Mouse (Mus musculus) limb, embryonic 12.5 days (tissue): ENCODE data around the gene Nfasc. TPM values are rescaled to one million over a fixed set of nuclear protein-coding genes. Genes with fewer than 3 reads are reported as not detected.
A peak's percentile ranks its signal among the peaks of the same experiment; 100 is the strongest.

Experiments used
- ATAC-seq: fragments of 200-750 bp; cut with Nextera tagmentation; 2 replicates; pipeline ENCODE4 v1.8.0; 2017; ENCODE audit warnings: low read depth, moderate TSS enrichment; ENCODE audit not compliant: insufficient number of reproducible peaks, insufficient read depth, low FRiP score, low TSS enrichment
- H3K27ac ChIP-seq: fragments of 300-500 bp; sonication (generic); 2 replicates; pipeline ENCODE4 v1.5.1; 2016; ENCODE audit warnings: mild to moderate bottlenecking, moderate library complexity
- H3K27me3 ChIP-seq: fragments of 300-500 bp; sonication (generic); 2 replicates; pipeline ENCODE4 v1.6.1; 2016; ENCODE audit warnings: mild to moderate bottlenecking, moderate library complexity
- H3K36me3 ChIP-seq: fragments of 300-500 bp; sonication (generic); 2 replicates; pipeline ENCODE4 v1.6.1; 2016; ENCODE audit warnings: mild to moderate bottlenecking, moderate library complexity
- H3K4me1 ChIP-seq: fragments of 300-500 bp; sonication (generic); replicated peaks from 2 replicates; pipeline ENCODE4 v1.6.1; 2016
- H3K4me2 ChIP-seq: fragments of 300-500 bp; sonication (generic); 2 replicates; pipeline ENCODE4 v1.6.1; 2016; ENCODE audit warnings: mild to moderate bottlenecking, moderate library complexity
- H3K4me3 ChIP-seq: fragments of 300-500 bp; sonication (generic); replicated peaks from 2 replicates; pipeline ENCODE4 v1.5.1; 2016; ENCODE audit warnings: mild to moderate bottlenecking
- H3K9ac ChIP-seq: fragments of 300-500 bp; sonication (generic); replicated peaks from 2 replicates; pipeline ENCODE4 v1.6.1; 2016; ENCODE audit warnings: mild to moderate bottlenecking, moderate library complexity
- H3K9me3 ChIP-seq: fragments of 300-500 bp; sonication (generic); 2 replicates; pipeline ENCODE4 v1.6.1; 2016; ENCODE audit warnings: mild to moderate bottlenecking, moderate library complexity
- WGBS: fragments of 180-500 bp; shearing (Covaris S2); methylation state at CpG from one replicate; pipeline ENCODE4 v1.1.7; 2016; 5-methylcytosine and 5-hydroxymethylcytosine counted together
- polyA plus RNA-seq: library from polyadenylated mRNA; unstranded; fragments of >200 nt; fragmentation: Nextera tagmentation; extraction: Ambion mirVana; gene quantifications from 2 replicates; pipeline ENCODE4 v1.2.1, GENCODE M21; 2016

Nfasc gene
- polyA plus RNA-seq, 1 experiment from 2014 or later = 0.81 TPM

DNA sequence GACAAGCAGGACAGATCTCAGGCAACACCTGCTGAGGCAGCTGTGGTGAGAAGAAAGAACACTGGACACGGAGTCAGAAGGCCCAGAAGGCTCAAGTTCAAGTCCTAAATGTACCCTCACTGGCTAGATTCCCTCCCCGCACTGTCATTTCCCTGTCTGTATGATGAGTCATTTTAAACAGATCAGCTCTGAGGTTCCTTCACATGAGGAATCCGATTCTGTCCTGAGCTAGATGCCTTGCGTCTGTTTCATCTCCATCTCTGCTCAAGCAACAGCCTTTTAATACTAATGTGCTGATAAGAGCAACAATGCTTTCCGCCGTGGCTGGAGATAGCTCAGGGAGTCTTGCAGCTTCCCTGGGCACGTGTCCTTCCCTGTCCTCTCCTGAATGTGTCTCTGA lies 175.8 kb downstream of the Nfasc start:
- H3K27me3 ChIP-seq = peaks cover 24% of the 10 kb centered on the region
- H3K9me3 ChIP-seq = no peaks in the 10 kb centered on the region
- no peak overlapping the region for H3K27ac ChIP-seq
- H3K9ac ChIP-seq = no peak overlapping the region
- no peak for ATAC-seq
- WGBS = 74% methylated on average over 7 of the region's 7 CpGs
- no peak overlapping the region for H3K4me3 ChIP-seq
- H3K36me3 ChIP-seq = no peaks in the 10 kb centered on the region
- H3K4me1 ChIP-seq = peaks cover 8% of the 10 kb centered on the region
- no peak overlapping the region for H3K4me2 ChIP-seq

DNA sequence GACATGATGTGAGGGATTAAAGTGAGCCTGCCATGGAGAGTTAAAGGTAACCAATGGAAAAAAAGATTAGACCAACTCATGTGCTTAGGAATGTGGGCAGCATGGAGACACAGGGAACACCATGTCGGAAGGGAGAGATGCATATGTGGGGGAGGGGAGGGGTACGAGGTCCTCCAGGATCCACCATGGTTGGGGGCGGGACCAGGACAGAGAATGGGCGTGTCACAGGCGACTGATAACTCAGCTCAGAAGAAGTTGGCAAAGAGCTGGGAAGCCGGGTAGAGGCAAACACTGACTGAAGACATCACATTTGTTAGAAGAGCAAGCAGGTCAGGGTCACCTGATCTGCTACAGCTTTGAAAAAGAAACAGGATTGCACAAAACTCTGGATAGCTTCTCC lies 176.7 kb downstream of the Nfasc start:
- Histone ChIP-seq H3K4me2 (no peak overlapping the region), H3K27me3 (peaks cover 32% of the 10 kb centered on the region), H3K27ac (no peak overlapping the region), H3K9me3 (no peaks in the 10 kb centered on the region), H3K9ac (no peak overlapping the region), H3K4me1 (peaks cover 8% of the 10 kb centered on the region), H3K4me3 (no peak overlapping the region), H3K36me3 (no peaks in the 10 kb centered on the region)
- WGBS = 37% methylated on average over 6 of the region's 6 CpGs
- no peak for ATAC-seq

DNA sequence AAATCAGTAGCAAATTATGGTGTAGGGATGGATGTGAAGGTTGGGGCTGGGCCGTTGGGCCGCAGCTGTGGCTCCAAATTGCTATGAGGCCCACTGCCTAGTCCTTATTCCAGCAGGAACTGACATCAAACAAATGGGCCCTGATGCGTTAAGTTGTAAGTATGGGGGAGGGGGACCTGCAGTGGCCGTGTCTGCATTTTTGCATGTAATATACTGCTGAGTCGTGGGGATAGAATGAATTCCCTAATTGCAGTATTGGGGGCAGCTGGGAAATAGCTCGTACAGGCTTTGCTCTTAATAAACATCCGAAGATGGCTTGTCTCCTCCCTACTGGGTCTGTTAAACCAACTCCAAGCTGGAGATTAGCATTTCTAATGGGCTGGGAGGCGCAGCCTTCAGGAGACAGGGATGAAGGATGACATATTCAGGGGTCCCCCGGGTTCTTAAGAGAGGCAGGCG lies 179.2 kb downstream of the Nfasc start:
- no peak for ATAC-seq
- Histone ChIP-seq H3K36me3 (no peaks in the 10 kb centered on the region), H3K9ac (no peak overlapping the region), H3K27me3 (peaks cover 42% of the 10 kb centered on the region), H3K27ac (no peak overlapping the region), H3K9me3 (no peaks in the 10 kb centered on the region), H3K4me3 (no peak overlapping the region), H3K4me2 (no peak overlapping the region), H3K4me1 (peaks cover 15% of the 10 kb centered on the region)
- 16% methylated on average over 10 of the region's 10 CpGs for WGBS

- H3K9me3 ChIP-seq = no peaks in the 10 kb centered on the region
- H3K27me3 ChIP-seq = peaks cover 42% of the 10 kb centered on the region
- H3K27ac ChIP-seq = no peak overlapping the region
- H3K4me1 ChIP-seq = peaks cover 15% of the 10 kb centered on the region
- WGBS = 70% methylated on average over 8 of the region's 8 CpGs
- no peak overlapping the region for H3K4me2 ChIP-seq
- no peak for ATAC-seq
- H3K4me3 ChIP-seq = no peak overlapping the region
- no peaks in the 10 kb centered on the region for H3K36me3 ChIP-seq
- H3K9ac ChIP-seq = no peak overlapping the region
Measured at GRCm38 (mm10) chr1:132560907-132561700, 180.5 kb downstream of the Nfasc start.

- no peak for ATAC-seq
- no peaks in the 10 kb centered on the region for H3K9me3 ChIP-seq
- no peak overlapping the region for H3K27ac ChIP-seq
- H3K4me1 ChIP-seq = peaks cover 15% of the 10 kb centered on the region
- H3K4me3 ChIP-seq = no peak overlapping the region
- no peaks in the 10 kb centered on the region for H3K36me3 ChIP-seq
- H3K4me2 ChIP-seq = no peak overlapping the region
- peaks cover 37% of the 10 kb centered on the region for H3K27me3 ChIP-seq
- 13% methylated on average over 6 of the region's 6 CpGs for WGBS
- no peak overlapping the region for H3K9ac ChIP-seq
Measured at GRCm38 (mm10) chr1:132559045-132559444, 182.6 kb downstream of the Nfasc start.

GRCm38 (mm10) chr1:132557901-132558631 lies 183.5 kb downstream of the Nfasc start:
- Histone ChIP-seq H3K36me3 (no peaks in the 10 kb centered on the region), H3K9me3 (no peaks in the 10 kb centered on the region), H3K4me1 (peaks cover 15% of the 10 kb centered on the region), H3K9ac (no peak overlapping the region), H3K27me3 (peaks cover 37% of the 10 kb centered on the region), H3K27ac (no peak overlapping the region), H3K4me2 (no peak overlapping the region), H3K4me3 (no peak overlapping the region)
- WGBS = 26% methylated on average over 9 of the region's 9 CpGs
- peak; percentile 75 for ATAC-seq

- Histone ChIP-seq H3K27me3 (peaks cover 86% of the 10 kb centered on the region), H3K4me1 (peaks cover 27% of the 10 kb centered on the region), H3K9me3 (no peaks in the 10 kb centered on the region), H3K4me3 (no peak overlapping the region), H3K27ac (no peak overlapping the region), H3K4me2 (no peak overlapping the region), H3K9ac (no peak overlapping the region), H3K36me3 (no peaks in the 10 kb centered on the region)
- WGBS = 74% methylated on average over 8 of the region's 8 CpGs
- ATAC-seq = no peak
Measured at GRCm38 (mm10) chr1:132543789-132544188, 197.8 kb downstream of the Nfasc start.

DNA sequence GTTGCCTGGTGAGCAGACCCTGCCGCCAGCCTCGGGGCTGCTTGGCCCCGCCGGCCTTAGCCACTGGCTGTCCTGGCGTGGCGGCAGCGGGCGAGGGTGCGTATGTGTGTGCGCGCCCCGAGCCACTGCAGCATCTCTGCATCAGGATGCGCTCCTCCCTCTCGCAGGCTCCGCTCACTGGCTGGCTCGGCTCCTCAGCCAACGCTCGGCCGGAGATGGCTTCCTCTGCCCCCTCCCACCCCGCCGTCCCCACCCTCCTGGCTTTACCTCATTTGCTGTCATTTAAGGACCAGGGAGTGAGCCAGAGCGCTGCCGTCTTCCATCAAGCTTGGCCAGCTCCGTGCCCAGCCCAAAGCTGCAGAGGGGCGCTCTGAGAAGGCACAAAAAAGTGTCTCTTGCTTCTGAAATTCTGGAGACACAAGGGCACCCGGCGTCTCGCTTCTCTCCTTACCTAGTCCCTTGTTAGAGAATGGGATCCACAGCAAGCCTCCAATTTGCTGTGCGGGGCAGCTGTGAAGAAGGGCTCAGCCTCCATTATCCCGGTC lies 198.8 kb downstream of the Nfasc start, which contains the start of gene Cntn2:
Gene Cntn2 (minus strand): TSS at position 495 of the 545 bp plus-strand sequence.
- H3K4me3 ChIP-seq = peak within 1 kb of the TSS; percentile 35
- H3K4me1 ChIP-seq = peaks cover 27% of the 10 kb centered on the region
- 1% methylated on average over 30 of the region's 30 CpGs for WGBS
- H3K9me3 ChIP-seq = no peaks in the 10 kb centered on the region
- H3K27me3 ChIP-seq = peaks cover 90% of the 10 kb centered on the region
- no peaks in the 10 kb centered on the region for H3K36me3 ChIP-seq
- ATAC-seq = no peak
- 0 out of 2 replicates have a peak within 1 kb of the TSS, but pooled peaks have one; percentile 18 for H3K9ac ChIP-seq
- H3K4me2 ChIP-seq = peak within 1 kb of the TSS; percentile 61
- H3K27ac ChIP-seq = no peak within 1 kb of the TSS

GRCm38 (mm10) chr1:132541824-132542599 lies 199.6 kb downstream of the Nfasc start:
- 0 out of 2 replicates have a peak overlapping the region, but pooled peaks have one; percentile 18 for H3K9ac ChIP-seq
- no peaks in the 10 kb centered on the region for H3K9me3 ChIP-seq
- WGBS = 11% methylated on average over 5 of the region's 5 CpGs
- ATAC-seq = peak; percentile 22; the same call in 1 of the 2 replicates
- H3K4me3 ChIP-seq = peak overlapping the region; percentile 35
- no peak overlapping the region for H3K27ac ChIP-seq
- peak overlapping the region; percentile 61 for H3K4me2 ChIP-seq
- H3K36me3 ChIP-seq = no peaks in the 10 kb centered on the region
- peaks cover 27% of the 10 kb centered on the region for H3K4me1 ChIP-seq
- peaks cover 91% of the 10 kb centered on the region for H3K27me3 ChIP-seq

- Histone ChIP-seq H3K27me3 (peaks cover 96% of the 10 kb centered on the region), H3K27ac (no peak overlapping the region), H3K4me1 (peaks cover 27% of the 10 kb centered on the region), H3K9ac (no peak overlapping the region), H3K4me3 (no peak overlapping the region), H3K9me3 (no peaks in the 10 kb centered on the region), H3K4me2 (0 out of 2 replicates have a peak overlapping the region, but pooled peaks have one; percentile 18), H3K36me3 (no peaks in the 10 kb centered on the region)
- WGBS = 4% methylated on average over 14 of the region's 14 CpGs
- peak; percentile 69 for ATAC-seq
Measured at GRCm38 (mm10) chr1:132541171-132541823, 200.3 kb downstream of the Nfasc start.
